Mouse (Mus musculus) liver, embryonic 14.5 days (tissue): ENCODE measurements around the gene Rgl2. TPM values are rescaled to one million over a fixed set of nuclear protein-coding genes. Genes with fewer than 3 reads are reported as not detected.
"Not testable (repeated sequence)": the region's sequence is repeated elsewhere in the genome, so short reads cannot be mapped to it uniquely, and the experiment has no call there.

Experiments
- ATAC-seq: fragments of 200-750 bp; cut with Nextera tagmentation; 2 replicates; pipeline ENCODE4 v1.8.0; 2017; ENCODE audit warnings: moderate number of reproducible peaks, mild to moderate bottlenecking, moderate library complexity; ENCODE audit not compliant: insufficient read depth
- DNase-seq, 3 experiments: peaks; one replicate each; pipeline ENCODE4 v3.0.0-alpha.2; 2012 to 2013; ENCODE audit warnings: low read depth in 3 of 3, low spot score in 3 of 3
- H3K27ac ChIP-seq: fragments of 300-500 bp; sonication (generic); 2 replicates; pipeline ENCODE4 v1.5.1; 2014; ENCODE audit warnings: moderate library complexity, mild to moderate bottlenecking, control low read depth, inconsistent platforms
- H3K27me3 ChIP-seq: fragments of 300-500 bp; sonication (generic); 2 replicates; pipeline ENCODE4 v1.6.1; 2014; ENCODE audit warnings: mild to moderate bottlenecking, low read length, moderate library complexity; ENCODE audit not compliant: control insufficient read depth, insufficient read depth
- H3K36me3 ChIP-seq: fragments of 300-500 bp; sonication (generic); replicated peaks from 2 replicates; pipeline ENCODE4 v1.6.1; 2014; ENCODE audit warnings: low read depth; ENCODE audit not compliant: control insufficient read depth, insufficient read depth
- H3K4me1 ChIP-seq, 2 experiments: fragments of 200-500 bp in 1 of 2; fragments of 300-500 bp in 1 of 2; sonication (generic) in 1 of 2; replicated peaks; 2 replicates each; pipeline ENCODE4 v1.6.1; 2012 to 2014; ENCODE audit warnings: antibody characterized with exemption in 1 of 2, inconsistent platforms in 1 of 2, low read length in 1 of 2; ENCODE audit not compliant: control insufficient read depth in 2 of 2, insufficient read depth in 2 of 2
- H3K4me2 ChIP-seq: fragments of 300-500 bp; sonication (generic); 2 replicates; pipeline ENCODE4 v1.6.1; 2014; ENCODE audit warnings: low read depth, mild to moderate bottlenecking, control low read depth, moderate library complexity
- H3K4me3 ChIP-seq, 2 experiments: fragments of 200-500 bp in 1 of 2; fragments of 300-500 bp in 1 of 2; sonication (generic) in 1 of 2; 2 replicates each; pipeline ENCODE4 v1.5.1; 2012 to 2014; ENCODE audit warnings: low read depth in 2 of 2, low read length in 2 of 2, mild to moderate bottlenecking in 2 of 2, control low read depth in 1 of 2, inconsistent platforms in 1 of 2, moderate library complexity in 1 of 2; ENCODE audit not compliant: insufficient read depth in 1 of 2
- H3K9ac ChIP-seq: fragments of 300-500 bp; sonication (generic); replicated peaks from 2 replicates; pipeline ENCODE4 v1.6.1; 2014; ENCODE audit warnings: mild to moderate bottlenecking, control low read depth, moderate library complexity
- H3K9me3 ChIP-seq: fragments of 300-500 bp; sonication (generic); 2 replicates; pipeline ENCODE4 v1.6.1; 2016; ENCODE audit warnings: low read length, mixed read lengths; ENCODE audit not compliant: control insufficient read depth
- CTCF ChIP-seq: IDR thresholded peaks from 2 replicates; pipeline ENCODE4 v1.5.1; 2016; ENCODE audit warnings: antibody characterized with exemption, low read depth, control low read depth
- EP300 ChIP-seq: IDR thresholded peaks from 2 replicates; pipeline ENCODE4 v1.6.1; 2016; ENCODE audit warnings: antibody characterized with exemption, low read depth
- WGBS: fragments of 180-500 bp; shearing (Covaris S2); extraction: QIAGEN DNeasy Blood & Tissue Kit; methylation state at CpG from one replicate; pipeline ENCODE4 v1.1.7; 2014; ENCODE audit not compliant: insufficient replicate concordance; 5-methylcytosine and 5-hydroxymethylcytosine counted together
- polyA plus RNA-seq, 2 experiments: library from polyadenylated mRNA; depleted of rRNA in 1 of 2; stranded (reverse) in 1 of 2; unstranded in 1 of 2; fragments of >200 nt; fragmentation: Nextera tagmentation in 1 of 2; extraction: Ambion mirVana in 1 of 2; gene quantifications; 2 replicates each; pipeline versions ENCODE4 v1.2.1 to v1.2.3; 2012 to 2014

Rgl2 gene
- polyA plus RNA-seq, 2 experiments, result 4.9 to 17.0 TPM

GRCm38 (mm10) chr17:33901653-33902052 lies 27.7 kb upstream of the Rgl2 start:
- no peaks in the 10 kb centered on the region for H3K27me3 ChIP-seq
- TF ChIP-seq CTCF, result no peak
- TF ChIP-seq EP300, result no peak
- H3K9ac ChIP-seq, result no peak overlapping the region
- WGBS, result 78% methylated on average over 4 of the region's 4 CpGs
- peaks cover 39 to 57% of the 10 kb centered on the region in 2 experiments for H3K4me1 ChIP-seq
- H3K4me2 ChIP-seq, result no peak overlapping the region
- no peaks in the 10 kb centered on the region for H3K36me3 ChIP-seq
- DNase-seq, result no peak
- no peak overlapping the region for H3K4me3 ChIP-seq
- ATAC-seq, result no peak
- no peaks in the 10 kb centered on the region for H3K9me3 ChIP-seq
- no peak overlapping the region for H3K27ac ChIP-seq

DNA sequence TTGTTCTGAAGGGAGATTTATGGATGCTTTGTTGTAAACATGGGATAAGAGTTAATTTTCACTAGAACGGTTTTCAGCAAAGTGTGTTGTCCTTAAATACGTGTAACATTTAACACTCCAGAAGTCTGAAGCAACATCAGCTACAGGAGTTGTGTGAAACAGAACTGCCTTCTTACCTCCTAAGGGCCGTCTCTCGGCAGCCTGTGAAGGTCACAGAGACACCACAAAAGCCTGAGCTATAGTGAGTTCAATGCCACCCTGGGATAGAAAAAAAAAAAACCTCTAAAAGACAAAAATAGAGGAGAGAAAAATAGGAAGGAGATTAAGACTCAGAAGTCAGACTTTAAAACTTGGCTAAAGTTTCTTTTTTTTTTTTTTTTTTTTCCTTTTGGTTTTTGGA lies 27.3 kb upstream of the Rgl2 start:
- Histone ChIP-seq H3K4me3 (no peak overlapping the region), H3K4me2 (peak overlapping the region; percentile 36; the same call in 1 of the 2 replicates), H3K27ac (no peak overlapping the region), H3K9me3 (no peaks in the 10 kb centered on the region), H3K9ac (no peak overlapping the region), H3K36me3 (no peaks in the 10 kb centered on the region), H3K27me3 (no peaks in the 10 kb centered on the region), H3K4me1 (peaks cover 39 to 57% of the 10 kb centered on the region in 2 experiments)
- ATAC-seq (no peak), DNase-seq (no peak)
- no peak for TF ChIP-seq EP300
- no peak for TF ChIP-seq CTCF
- 62% methylated on average over 4 of the region's 4 CpGs for WGBS

DNA sequence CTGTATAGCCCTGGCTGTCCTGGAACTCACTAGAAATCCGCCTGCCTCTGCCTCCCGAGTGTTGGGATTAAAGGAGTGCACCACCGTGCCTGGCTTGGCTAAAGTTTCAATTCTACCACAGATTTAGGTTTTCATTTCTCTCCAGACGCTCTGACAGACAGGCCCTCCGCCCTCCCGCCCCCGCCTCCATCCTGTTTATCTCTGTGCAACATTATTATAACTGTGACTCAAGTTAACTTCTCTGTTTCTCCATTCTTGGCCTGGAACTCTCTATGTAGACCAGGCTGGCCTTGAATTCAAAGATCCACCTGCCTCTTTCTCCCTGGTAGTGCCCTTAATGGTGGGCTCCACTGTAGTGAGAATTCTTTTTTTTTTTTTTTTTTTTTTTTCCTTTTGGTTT lies 26.9 kb upstream of the Rgl2 start:
- TF ChIP-seq EP300, result no peak
- TF ChIP-seq CTCF, result no peak
- no peak for ATAC-seq
- WGBS, result 17% methylated on average over 7 of the region's 7 CpGs
- no peak for DNase-seq
- H3K27me3 ChIP-seq, result no peaks in the 10 kb centered on the region
- no peaks in the 10 kb centered on the region for H3K9me3 ChIP-seq
- H3K4me1 ChIP-seq, result peaks cover 38 to 54% of the 10 kb centered on the region in 2 experiments
- H3K9ac ChIP-seq, result no peak overlapping the region
- no peaks in the 10 kb centered on the region for H3K36me3 ChIP-seq
- peak overlapping the region; percentile 36; the same call in 1 of the 2 replicates for H3K4me2 ChIP-seq
- no peak overlapping the region for H3K4me3 ChIP-seq
- peak overlapping the region; percentile 60 for H3K27ac ChIP-seq

DNA sequence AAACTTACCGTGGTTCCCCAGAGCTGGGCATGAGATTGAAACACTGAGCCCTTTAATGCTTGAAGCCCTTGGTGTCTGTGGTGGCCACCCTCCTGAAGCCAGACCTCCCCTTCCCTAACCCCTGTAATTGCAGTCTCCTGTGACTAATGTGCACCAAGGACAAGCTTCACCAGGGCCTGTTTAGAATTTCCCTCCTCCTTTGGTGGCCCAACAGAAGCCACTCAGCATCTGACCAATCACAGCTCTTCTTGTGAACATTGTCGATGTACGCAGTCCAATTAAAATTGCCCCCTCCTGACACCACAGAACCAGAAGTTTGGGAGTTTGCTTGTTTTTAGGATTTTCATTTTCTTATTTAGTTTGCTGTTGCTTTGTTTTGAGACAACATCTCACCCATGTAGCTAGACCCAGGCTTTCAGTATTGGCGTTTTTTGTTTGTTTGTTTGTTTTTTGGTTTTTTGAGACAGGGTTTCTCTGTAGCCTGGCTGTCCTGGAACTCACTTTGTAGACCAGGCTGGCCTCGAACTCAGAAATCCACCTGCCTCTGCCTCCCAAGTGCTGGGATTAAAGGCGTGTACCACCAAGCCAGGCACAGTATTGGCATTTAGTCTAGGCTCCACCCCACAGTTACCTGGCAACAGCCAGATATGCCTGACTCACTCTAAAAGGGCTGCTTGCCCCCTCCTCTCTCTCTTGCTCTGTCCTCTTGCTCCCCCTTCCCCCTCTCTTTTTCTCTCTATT lies 25.3 kb upstream of the Rgl2 start:
- 63% methylated on average over 6 of the region's 6 CpGs for WGBS
- not testable (repeated sequence) for H3K9ac ChIP-seq, H3K9me3 ChIP-seq, H3K27ac ChIP-seq, H3K27me3 ChIP-seq, ATAC-seq, H3K4me3 ChIP-seq, DNase-seq, H3K4me2 ChIP-seq, H3K36me3 ChIP-seq
- H3K4me1 ChIP-seq, result peaks cover 36 to 48% of the 10 kb centered on the region in 2 experiments

DNA sequence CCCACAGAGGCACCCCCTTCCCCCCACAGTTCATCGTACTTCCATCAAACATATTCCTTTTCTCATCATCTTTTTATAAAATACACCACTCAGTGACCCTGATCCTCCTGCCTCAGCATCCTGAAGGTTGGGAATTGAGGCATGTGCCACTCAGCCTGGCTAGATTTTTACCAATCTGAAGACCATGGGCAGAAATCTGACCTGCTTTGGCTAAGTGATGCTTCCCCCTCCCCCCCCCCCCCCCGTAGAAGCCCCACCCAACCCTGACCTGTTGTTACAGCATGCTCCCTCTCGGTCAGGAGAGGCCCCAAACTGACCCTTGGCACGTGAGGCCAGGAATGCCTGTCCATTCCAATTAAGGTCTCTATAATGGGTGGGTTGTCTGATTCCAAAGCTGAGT lies 24.5 kb upstream of the Rgl2 start, which contains the start of gene Platr17:
Platr17 (plus strand) TSS at position 301 of the 400 bp plus-strand sequence.
- WGBS, result 33% methylated on average over 3 of the region's 4 CpGs
- H3K4me1 ChIP-seq, result peaks cover 30 to 40% of the 10 kb centered on the region in 2 experiments
- H3K36me3 ChIP-seq, H3K9ac ChIP-seq, H3K4me3 ChIP-seq, H3K27ac ChIP-seq, H3K27me3 ChIP-seq, H3K9me3 ChIP-seq, H3K4me2 ChIP-seq, ATAC-seq, DNase-seq: not testable (repeated sequence)
